Mouse (Mus musculus) left cerebral cortex, adult 6 months (tissue): ENCODE measurements around the gene Defb38. TPM values are rescaled to one million over a fixed set of nuclear protein-coding genes. Genes with fewer than 3 reads are reported as not detected.

Source experiments
- long read RNA-seq, 2 experiments: library from polyadenylated mRNA; unstranded; transcript quantifications; one replicate each; pipeline ENCODE4 v2.0.0; 2019 to 2020
- polyA plus RNA-seq: library from polyadenylated mRNA; unstranded; fragments of <200 nt; fragmentation: Nextera tagmentation; gene quantifications from 2 replicates; pipeline ENCODE4 v1.2.3, GENCODE M21; 2021

Defb38 gene
- polyA plus RNA-seq: not detected in 2 replicates
- long read RNA-seq, experiment 1: 0 reads
- long read RNA-seq, experiment 2: 0 reads

DNA sequence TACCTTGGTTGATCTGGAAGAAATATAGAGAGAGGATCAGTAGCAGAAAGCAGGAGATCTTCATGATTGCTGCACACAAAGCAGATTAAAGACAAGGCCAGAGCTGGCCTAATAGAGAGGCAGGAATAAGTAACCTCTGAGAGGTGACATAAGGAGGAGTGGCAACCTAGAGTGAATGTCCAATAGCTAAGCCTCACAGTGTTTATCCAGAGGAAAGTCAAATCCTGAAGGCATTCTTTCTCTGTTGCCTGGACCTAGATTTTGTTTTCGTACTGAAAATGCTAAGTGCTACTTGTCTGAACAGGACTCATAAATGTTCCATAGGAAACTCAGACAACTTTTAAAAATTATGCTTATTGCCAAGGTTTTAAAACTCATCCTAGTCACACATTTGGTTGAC is at the start of gene Defb38:
Gene Defb38 (minus strand): TSS at position 101 of the 400 bp plus-strand sequence.

DNA sequence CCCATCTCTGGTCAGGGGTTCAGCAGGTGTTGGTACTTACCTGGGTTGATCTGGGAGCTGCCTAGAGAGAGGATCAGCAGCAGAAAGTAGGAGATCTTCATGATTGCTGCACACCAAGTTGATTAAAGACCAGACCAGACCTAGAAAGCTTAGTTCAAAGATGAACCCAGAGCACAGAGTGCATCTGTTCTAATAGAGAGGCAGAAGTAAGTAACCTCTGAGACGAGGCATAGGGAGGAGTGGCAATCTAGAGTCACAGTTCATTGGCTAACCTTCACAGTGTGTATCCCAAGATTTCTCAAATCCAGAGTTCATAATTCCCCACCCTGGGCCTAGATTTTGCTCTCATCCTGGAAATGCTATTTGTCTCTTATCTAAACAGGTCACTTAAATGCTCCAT is 38.3 kb upstream of the Defb38 start, which contains the start of gene Defb39:
Gene Defb39 (minus strand): TSS at position 101 of the 400 bp plus-strand sequence.

Other genes with a start within 250 kb of the Defb38 start
- gene Defb40, start 48.3 kb downstream of the Defb38 start, polyA plus RNA-seq: not detected in 2 replicates
- gene Defb37, start 35.5 kb downstream of the Defb38 start, polyA plus RNA-seq: not detected in 2 replicates
- not detected in 2 replicates for gene Defb39, start 38.2 kb upstream of the Defb38 start, polyA plus RNA-seq
- gene Defb12, start 88.3 kb upstream of the Defb38 start, polyA plus RNA-seq: not detected in 2 replicates
- gene Defb34, start 97.2 kb upstream of the Defb38 start, polyA plus RNA-seq: not detected in 2 replicates
- gene Gm45826, start 114.2 kb upstream of the Defb38 start, polyA plus RNA-seq: not detected in 2 replicates
- not detected in 2 replicates for gene Defb14, start 167.8 kb upstream of the Defb38 start, polyA plus RNA-seq
- not detected in 2 replicates for gene Defb4, start 172.1 kb upstream of the Defb38 start, polyA plus RNA-seq
- not detected in 2 replicates for gene Defb6, start 198.9 kb upstream of the Defb38 start, polyA plus RNA-seq
- gene Defb46, start 213.3 kb upstream of the Defb38 start, polyA plus RNA-seq: not detected in 2 replicates
- gene Defb5, start 221.0 kb upstream of the Defb38 start, polyA plus RNA-seq: not detected in 2 replicates